Mouse (Mus musculus) gastrocnemius, postnatal 36 days (tissue): Measurements from ENCODE around the gene Iqsec1. TPM values are rescaled to one million over a fixed set of nuclear protein-coding genes. Genes with fewer than 3 reads are reported as not detected.
A peak's percentile ranks its signal among the peaks of the same experiment; 100 is the strongest.
"Not testable (repeated sequence)": the region's sequence is repeated elsewhere in the genome, so short reads cannot be mapped to it uniquely, and the experiment has no call there.

Experiments
- DNase-seq, 2 experiments: peaks; one replicate each; pipeline ENCODE4 v3.0.0; 2022
- intact Hi-C: fragments of 180-260 bp; cut with DNase I; formaldehyde crosslinking; loops from one replicate; pipeline ENCODE4 v1.15.1; 2025
- total RNA-seq, 2 experiments: library from RNA; stranded (reverse); gene quantifications; 2 replicates each; pipeline ENCODE4 v1.2.3; 2021

Iqsec1 gene
- total RNA-seq, 2 experiments from 2014 or later = 61.2 to 79.8 TPM

- intact Hi-C loops = no loop called here
Observed at GRCm38 (mm10) chr6:90643057-90643456, 345.4 kb downstream of the Iqsec1 start.

GRCm38 (mm10) chr6:90635611-90636010, 352.9 kb downstream of the Iqsec1 start:
- intact Hi-C loops = no loop called here
- no peak for DNase-seq

More at GRCm38 (mm10) chr6:90643057-90643456, 345.4 kb downstream of the Iqsec1 start:
- no peak for DNase-seq

GRCm38 (mm10) chr6:90635081-90635480, 353.4 kb downstream of the Iqsec1 start:
- DNase-seq = no peak
- intact Hi-C loops = no loop called here

- intact Hi-C loops = not testable (repeated sequence)
Observed at GRCm38 (mm10) chr6:90632526-90632925, 356.0 kb downstream of the Iqsec1 start.

GRCm38 (mm10) chr6:90630427-90630826, 358.1 kb downstream of the Iqsec1 start:
- no peak for DNase-seq
- intact Hi-C loops = no loop called here

More at GRCm38 (mm10) chr6:90632526-90632925, 356.0 kb downstream of the Iqsec1 start:
- DNase-seq = not testable (repeated sequence)

GRCm38 (mm10) chr6:90629506-90629905, 359.0 kb downstream of the Iqsec1 start:
- intact Hi-C loops = no loop called here
- DNase-seq = no peak

- intact Hi-C loops = no loop called here
- no peak for DNase-seq
Observed at GRCm38 (mm10) chr6:90627556-90627955, 360.9 kb downstream of the Iqsec1 start.

GRCm38 (mm10) chr6:90625207-90625994, 363.1 kb downstream of the Iqsec1 start:
- intact Hi-C loops = loop anchor here (2.0 kb wide), 1 partner anchor 19 kb away; no protein-coding TSS in a partner anchor

GRCm38 (mm10) chr6:90624733-90625132, 363.8 kb downstream of the Iqsec1 start:
- peak; percentile 56 to 67 for DNase-seq
- intact Hi-C loops = loop anchor here (2.0 kb wide), 1 partner anchor 18 kb away; no protein-coding TSS in a partner anchor

More at GRCm38 (mm10) chr6:90625207-90625994, 363.1 kb downstream of the Iqsec1 start:
- DNase-seq = no peak

- intact Hi-C loops = loop anchor here (2.0 kb wide), 1 partner anchor 17 kb away; no protein-coding TSS in a partner anchor
- peak; percentile 70 to 84 for DNase-seq
Observed at GRCm38 (mm10) chr6:90624184-90624583, 364.3 kb downstream of the Iqsec1 start.

- intact Hi-C loops = no loop called here
- no peak for DNase-seq
Observed at GRCm38 (mm10) chr6:90623456-90623836, 365.0 kb downstream of the Iqsec1 start.

GRCm38 (mm10) chr6:90622758-90623455, 365.6 kb downstream of the Iqsec1 start:
- no peak for DNase-seq
- intact Hi-C loops = no loop called here

- intact Hi-C loops = no loop called here
- no peak for DNase-seq
Observed at GRCm38 (mm10) chr6:90621584-90621890, 366.9 kb downstream of the Iqsec1 start.

- DNase-seq = no peak
- intact Hi-C loops = no loop called here
Observed at GRCm38 (mm10) chr6:90620791-90621583, 367.5 kb downstream of the Iqsec1 start.

- intact Hi-C loops = no loop called here
- no peak for DNase-seq
Observed at GRCm38 (mm10) chr6:90619936-90620335, 368.5 kb downstream of the Iqsec1 start.

GRCm38 (mm10) chr6:90618821-90619636, 369.5 kb downstream of the Iqsec1 start:
- DNase-seq = no peak
- intact Hi-C loops = no loop called here

GRCm38 (mm10) chr6:90618274-90618673, 370.2 kb downstream of the Iqsec1 start:
- intact Hi-C loops = no loop called here
- no peak for DNase-seq

GRCm38 (mm10) chr6:90616481-90616880, 372.0 kb downstream of the Iqsec1 start:
- intact Hi-C loops = no loop called here
- DNase-seq = no peak

GRCm38 (mm10) chr6:90615991-90616390, 372.5 kb downstream of the Iqsec1 start:
- no peak for DNase-seq
- intact Hi-C loops = no loop called here

GRCm38 (mm10) chr6:90615362-90615761, 373.1 kb downstream of the Iqsec1 start:
- DNase-seq = no peak
- intact Hi-C loops = no loop called here
